Mouse (Mus musculus): ENCODE results near the gene Cetn2.

Cetn2 gene

DNA sequence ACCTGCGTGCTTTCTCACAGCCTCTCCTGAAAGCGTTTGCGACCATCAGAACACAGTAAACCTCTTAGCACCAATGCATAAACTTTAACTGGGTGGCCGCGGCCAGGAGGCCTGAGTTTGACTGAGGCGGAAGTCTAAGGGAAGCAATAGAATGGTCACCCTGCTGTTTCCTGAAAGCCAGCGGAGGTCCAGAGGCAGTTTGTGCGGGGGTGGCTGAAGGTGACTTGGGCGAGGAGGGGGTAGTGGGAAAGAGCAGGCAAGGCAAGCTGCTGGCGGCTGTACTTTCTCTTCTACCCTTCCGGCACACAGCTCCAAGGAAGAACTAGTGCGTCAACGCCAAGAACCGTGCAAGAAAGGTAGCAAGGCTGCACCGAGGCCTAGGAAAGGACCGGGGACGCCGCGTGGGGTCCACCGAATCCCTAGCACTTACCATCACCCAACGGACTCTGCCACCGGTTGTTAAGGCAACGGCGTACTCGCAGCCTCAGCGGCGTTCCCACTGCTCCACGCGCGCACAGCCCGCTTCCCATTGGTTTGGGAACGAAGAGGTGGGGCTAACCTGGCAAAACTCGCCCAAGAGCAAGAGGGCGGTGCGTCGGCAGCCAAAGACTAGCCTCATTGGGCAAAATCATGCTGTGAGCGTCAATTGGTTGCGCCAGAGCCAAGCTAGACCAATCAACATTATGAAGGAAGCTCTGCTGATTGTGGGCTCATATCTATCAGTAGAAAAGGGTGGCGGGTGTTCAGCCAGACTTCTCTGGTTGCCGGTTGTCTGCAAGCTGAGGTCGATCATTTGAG, at the start of gene Cetn2, which contains the start of gene Nsdhl:
Gene Cetn2, minus strand, starts transcription at position 528 of the 798 bp plus-strand sequence.
Gene Nsdhl, plus strand, starts transcription at position 674 of the 798 bp plus-strand sequence.
- in situ Hi-C loops (cut with MboI, MseI), result no loop called here

DNA sequence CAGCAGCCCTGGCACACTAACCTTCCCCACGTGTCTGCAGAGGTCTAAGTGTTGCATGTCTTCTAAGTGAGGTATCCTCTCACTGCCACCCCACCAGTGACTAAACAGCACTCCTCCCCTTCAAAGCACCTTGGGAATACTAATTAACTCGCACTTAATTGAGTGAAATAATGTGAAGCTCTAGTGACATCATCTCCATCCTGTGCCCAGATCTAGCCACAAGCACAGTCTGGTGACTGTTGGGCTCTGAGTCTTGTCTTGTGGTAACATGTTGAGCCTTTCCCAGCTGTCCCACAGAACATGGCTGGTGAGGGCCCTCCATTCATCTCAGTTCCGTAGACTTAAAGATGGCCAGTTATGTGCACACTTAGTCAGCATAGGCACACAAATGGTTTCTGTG, 44.5 kb upstream of the Cetn2 start:
- in situ Hi-C loops (cut with MboI, MseI), result no loop called here

DNA sequence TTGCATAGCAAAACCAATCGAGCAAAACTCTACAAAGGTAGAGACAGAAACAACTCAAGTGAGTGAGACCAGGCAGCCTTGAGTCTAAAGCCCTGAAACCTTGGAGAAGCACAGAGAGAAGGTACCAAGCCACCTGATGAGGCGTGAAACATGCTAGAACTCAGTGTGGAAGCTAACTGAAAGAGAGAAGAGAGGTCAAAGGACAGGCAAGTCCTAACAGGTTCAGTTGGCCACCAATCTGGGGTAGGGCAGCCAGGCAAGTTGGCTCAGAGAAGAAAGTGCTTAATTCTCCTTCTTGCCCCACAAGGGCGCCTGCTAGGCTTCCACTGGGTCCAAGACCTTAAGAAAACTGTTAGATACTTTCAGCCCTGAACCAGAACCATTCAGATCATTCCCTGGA, 43.3 kb upstream of the Cetn2 start:
- in situ Hi-C loops (cut with MboI, MseI), result no loop called here

DNA sequence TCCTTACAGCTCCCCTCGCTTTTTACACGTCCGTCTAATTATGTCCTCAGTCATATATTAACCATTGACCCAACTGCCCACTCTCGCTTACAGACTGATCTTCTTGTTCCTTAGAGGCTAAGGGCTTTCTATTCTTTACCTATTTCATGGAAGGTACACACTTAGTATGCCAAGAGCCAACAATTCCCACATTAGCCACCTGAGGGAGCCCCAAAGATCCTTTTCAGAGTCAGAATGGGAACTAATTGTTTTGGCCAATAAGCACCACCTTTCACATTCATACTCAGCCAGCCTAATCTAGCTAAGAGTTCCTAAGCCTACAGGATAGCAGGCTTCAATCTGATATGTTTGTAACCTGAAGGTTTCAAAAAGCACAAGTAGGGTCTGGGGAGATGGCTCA, 42.2 kb upstream of the Cetn2 start:
- in situ Hi-C loops (cut with MboI, MseI), result no loop called here

DNA sequence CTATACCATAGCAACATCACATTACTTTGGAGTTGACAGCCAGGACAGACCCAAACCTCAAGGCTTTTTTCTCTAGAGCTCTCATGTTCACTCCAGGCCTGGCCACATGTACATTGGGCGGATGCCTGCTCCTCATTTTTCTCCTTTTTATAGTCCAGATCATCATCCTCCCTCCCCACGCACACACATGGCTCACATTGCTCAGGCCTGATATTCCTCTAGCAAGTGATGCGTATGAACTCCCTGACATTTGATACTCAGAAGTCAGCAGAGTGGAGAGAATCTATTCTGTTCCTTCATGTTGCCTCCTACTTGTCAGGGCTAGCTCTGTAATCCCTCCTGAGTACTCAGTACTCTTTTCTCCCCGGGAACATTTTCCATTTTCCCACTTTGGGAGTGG, 38.3 kb upstream of the Cetn2 start:
- in situ Hi-C loops (cut with MboI, MseI), result no loop called here

DNA sequence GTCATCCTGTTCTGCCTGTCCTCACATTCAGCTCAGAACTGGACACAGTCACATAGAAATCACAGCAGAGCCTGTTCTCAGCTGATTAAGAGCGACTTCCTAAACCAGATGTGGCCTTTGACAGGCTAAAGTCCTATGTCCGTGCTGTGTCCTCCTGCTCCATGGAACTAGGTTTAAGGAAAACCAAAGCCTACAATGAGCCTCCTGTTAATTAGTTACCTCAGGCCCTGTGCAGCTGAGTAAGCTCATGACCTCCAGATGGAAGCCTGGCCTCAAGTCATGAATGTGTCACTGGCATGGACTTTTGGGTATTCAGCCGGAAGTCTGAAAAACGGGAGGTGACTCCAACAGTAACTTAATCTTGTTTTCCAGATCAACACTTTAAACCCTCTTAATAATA, 35.3 kb upstream of the Cetn2 start:
- in situ Hi-C loops (cut with MboI, MseI), result no loop called here

DNA sequence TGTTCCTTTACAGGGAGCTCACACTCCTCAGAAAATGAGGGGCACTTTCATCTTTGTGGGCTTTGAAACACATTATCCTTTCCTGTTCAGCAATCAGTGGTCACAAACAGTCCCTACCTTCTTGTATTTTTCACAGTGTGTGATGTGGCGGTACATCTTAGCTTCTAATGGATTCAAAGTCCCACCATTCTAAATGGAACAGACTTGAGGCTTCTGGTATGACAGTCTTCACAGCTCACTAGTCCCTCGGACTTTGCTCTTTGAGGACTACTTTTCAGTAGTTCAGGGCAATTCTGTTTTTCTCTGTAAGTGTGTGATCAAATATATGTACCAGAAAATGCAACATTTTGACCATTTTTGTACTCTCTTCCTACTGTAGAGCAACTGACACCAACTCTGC, 3.2 kb upstream of the Cetn2 start:
- in situ Hi-C loops (cut with MboI, MseI), result no loop called here

DNA sequence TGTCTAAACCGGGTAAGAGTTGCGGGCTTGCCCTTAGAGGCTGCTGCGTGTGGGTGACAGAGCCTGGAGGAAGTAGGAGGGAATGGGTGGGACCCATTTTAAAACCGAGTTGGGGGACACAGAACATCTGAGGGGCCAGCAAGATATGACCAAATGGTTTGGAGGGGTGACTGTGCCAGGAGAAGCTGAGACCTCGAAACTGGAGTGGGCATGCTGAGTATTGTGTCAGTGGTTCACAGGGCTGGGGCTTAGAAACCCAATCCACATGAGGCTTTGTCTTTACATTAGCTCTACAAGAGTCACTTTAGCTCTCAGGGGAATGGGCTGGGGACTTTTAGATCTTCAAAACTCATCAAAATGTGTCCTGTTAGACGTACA, 460 bp upstream of the Cetn2 start:
- in situ Hi-C loops (cut with MboI, MseI), result no loop called here

DNA sequence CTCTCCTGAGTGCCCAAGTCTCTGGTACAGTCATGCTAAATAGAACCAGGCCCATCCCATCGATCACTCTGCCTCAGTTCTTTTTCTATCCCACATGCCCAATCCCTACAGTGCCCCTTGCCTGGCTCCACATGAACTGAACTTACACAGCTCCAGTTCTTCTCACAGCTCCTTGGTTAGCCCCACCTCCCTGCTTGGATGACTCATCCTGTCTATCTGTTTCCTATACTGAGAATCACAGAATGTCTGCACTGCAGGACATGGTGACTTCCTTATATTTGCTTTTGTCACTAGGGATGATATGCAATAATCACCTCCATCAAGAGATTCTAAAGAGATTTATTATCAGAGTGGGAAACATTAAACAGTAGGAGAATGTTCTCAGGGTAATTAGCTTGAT, 6.6 kb downstream of the Cetn2 start:
- in situ Hi-C loops (cut with MboI, MseI), result no loop called here

DNA sequence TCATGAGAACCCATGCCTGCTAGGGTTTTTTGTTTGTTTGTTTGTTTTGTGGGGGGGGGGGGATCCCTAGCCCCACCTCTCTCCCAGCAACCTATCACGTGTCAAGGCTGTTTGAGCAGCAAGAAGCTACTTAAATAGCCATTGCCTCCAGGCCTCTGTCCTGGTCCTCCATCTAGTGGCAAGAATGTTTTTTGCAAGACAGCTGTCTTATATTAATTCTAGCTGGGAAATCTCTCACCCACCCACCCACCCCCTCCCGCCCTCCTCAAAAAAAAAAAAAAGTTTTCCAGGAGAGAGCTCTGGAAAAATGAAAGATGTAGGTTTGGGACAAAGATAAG, 9.8 kb downstream of the Cetn2 start:
- in situ Hi-C loops (cut with MboI, MseI), result no loop called here

DNA sequence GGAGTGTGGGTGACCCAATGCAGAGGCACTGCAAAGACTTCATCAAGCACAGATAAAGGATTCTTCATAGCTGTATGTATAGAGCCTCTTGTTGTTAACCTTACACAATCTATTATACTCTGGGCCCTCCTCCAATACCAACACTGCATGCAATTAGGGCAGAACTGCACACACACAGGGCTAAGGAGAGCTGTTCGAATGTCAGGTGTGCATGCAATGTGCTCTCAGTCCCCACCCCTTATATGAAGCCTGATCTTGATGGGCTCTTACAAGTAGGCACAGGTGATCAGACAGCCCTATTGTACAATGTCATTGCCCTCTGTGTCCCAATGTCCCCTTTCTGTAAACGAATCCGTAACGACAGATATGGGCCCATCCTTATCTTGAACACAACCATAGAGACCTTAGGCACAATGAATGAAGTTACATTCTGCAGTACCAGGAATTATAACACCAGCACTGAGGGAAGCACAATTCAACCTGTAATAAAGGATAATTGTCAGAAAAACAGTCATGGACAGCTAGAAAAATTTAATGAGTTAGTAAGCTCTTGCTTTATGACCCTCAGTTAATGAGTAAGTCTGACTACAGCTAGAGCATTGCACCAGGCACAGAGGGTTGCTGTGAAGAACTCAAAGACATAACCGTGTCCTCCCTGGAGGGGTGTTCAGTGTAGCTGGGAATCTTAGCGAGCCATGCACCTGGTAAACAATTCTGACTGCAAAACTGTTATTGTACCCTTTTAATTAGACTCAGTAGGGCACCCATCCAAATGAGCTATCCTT, 10.4 kb downstream of the Cetn2 start:
- in situ Hi-C loops (cut with MboI, MseI), result no loop called here

DNA sequence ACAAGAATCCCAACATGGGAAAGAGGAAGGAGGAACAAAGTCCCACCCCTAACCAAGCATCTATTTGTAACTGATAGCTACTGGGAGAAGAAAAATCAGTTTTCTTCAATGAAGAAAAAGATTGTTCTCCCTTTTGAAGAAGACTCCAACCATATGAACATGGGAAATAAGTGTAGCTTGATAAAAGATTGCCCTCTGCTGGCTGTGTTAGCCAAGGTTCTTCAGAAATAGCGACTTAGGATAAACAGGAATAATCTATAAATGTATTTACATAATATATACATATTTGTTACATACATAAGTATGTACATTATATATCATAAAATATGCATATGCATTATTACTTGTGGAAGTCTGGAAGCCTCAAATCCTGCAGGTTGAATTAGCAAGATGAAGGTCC, 15.7 kb downstream of the Cetn2 start:
- in situ Hi-C loops (cut with MboI, MseI), result no loop called here

DNA sequence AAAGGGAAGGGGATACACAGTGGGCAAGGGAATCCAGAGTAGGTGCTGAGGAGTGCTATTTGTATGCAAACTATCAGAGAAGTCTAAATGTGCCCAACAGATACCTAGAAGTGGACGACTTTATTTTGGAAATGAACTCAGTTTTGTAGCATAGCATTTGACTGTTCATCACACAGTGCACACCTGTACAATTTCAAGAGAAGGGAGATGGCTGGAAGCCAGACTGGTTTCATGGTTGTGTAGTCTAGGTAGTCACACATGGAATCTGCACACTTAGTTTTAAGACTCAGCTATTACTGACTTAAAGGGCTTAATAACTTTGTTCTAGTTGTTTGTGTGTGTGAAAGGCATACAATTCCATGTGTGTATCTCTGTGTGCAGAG, 22.2 kb downstream of the Cetn2 start:
- in situ Hi-C loops (cut with MboI, MseI), result no loop called here

DNA sequence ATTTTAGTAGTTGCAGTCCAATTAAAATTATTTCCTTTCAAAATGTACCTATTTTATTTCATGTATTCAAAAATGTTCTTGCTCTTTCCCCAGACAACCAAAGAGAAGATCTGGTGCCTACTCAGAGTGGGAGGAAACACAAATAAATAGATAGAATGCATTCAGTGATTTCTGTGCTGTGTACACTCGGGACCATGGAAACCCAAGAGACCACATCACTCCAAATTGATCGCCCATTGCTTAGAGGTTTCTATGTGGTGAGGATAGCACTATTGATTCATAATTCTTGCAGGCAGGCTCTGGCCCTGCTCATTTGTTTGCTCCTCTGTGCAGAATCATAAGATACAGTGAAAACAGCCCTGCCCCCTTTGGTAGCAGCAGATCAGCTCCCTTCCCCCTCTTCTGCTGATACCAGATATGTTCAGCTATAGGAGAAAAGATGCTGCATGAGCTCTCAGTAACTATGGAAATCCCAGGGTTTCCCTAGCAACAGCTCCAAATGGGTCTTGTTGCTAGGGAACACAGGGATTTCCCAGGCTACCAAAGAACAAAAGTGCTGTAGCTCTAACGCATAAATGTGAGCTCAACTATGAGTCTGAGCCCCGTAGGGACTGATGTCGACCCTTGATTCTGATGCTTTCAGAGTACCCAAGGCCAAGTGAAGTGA, 22.7 kb downstream of the Cetn2 start:
- in situ Hi-C loops (cut with MboI, MseI), result no loop called here

Data from T-helper 2 cell (primary cell).